Mouse (Mus musculus) hindbrain, embryonic 16.5 days (tissue): ENCODE measurements at regions not wholly inside any gene's neighbourhood (a gene's known extent, or its start where the extent isn't known, plus 50 kb on each side); places are given as distances from the start of the nearest gene placed in this dataset.

Source experiments
- ATAC-seq: fragments of 200-750 bp; cut with Nextera tagmentation; 2 replicates; pipeline ENCODE4 v1.8.0; 2017; ENCODE audit warnings: moderate TSS enrichment, moderate library complexity
- H3K27ac ChIP-seq: fragments of 300-500 bp; sonication (generic); 2 replicates; pipeline ENCODE4 v1.5.1; 2014; ENCODE audit warnings: low read depth, mild to moderate bottlenecking, control low read depth, low read length, moderate library complexity
- H3K27me3 ChIP-seq: fragments of 300-500 bp; sonication (generic); replicated peaks from 2 replicates; pipeline ENCODE4 v1.6.1; 2014; ENCODE audit warnings: low read length; ENCODE audit not compliant: control insufficient read depth, insufficient read depth
- H3K36me3 ChIP-seq: fragments of 300-500 bp; sonication (generic); 2 replicates; pipeline ENCODE4 v1.6.1; 2014; ENCODE audit warnings: mild to moderate bottlenecking, low read length, moderate library complexity, mixed read lengths; ENCODE audit not compliant: control insufficient read depth, insufficient read depth
- H3K4me1 ChIP-seq: fragments of 300-500 bp; sonication (generic); 2 replicates; pipeline ENCODE4 v1.6.1; 2014; ENCODE audit warnings: low read depth, low read length; ENCODE audit not compliant: control insufficient read depth, insufficient read depth
- H3K4me2 ChIP-seq: fragments of 300-500 bp; sonication (generic); 2 replicates; pipeline ENCODE4 v1.6.1; 2014; ENCODE audit warnings: mild to moderate bottlenecking, low read length, control low read depth, moderate library complexity
- H3K4me3 ChIP-seq: fragments of 300-500 bp; sonication (generic); 2 replicates; pipeline ENCODE4 v1.5.1; 2014; ENCODE audit warnings: mild to moderate bottlenecking, low read length, control low read depth, moderate library complexity
- H3K9ac ChIP-seq: fragments of 300-500 bp; sonication (generic); 2 replicates; pipeline ENCODE4 v1.6.1; 2014; ENCODE audit warnings: low read depth, mild to moderate bottlenecking, control low read depth, low read length, moderate library complexity
- H3K9me3 ChIP-seq: fragments of 300-500 bp; sonication (generic); 2 replicates; pipeline ENCODE4 v1.6.1; 2014; ENCODE audit warnings: mild to moderate bottlenecking, low read length, moderate library complexity; ENCODE audit not compliant: control insufficient read depth
- WGBS: fragments of 180-500 bp; shearing (Covaris S2); extraction: QIAGEN DNeasy Blood & Tissue Kit; methylation state at CpG from one replicate; pipeline ENCODE4 v1.1.7; 2014; 5-methylcytosine and 5-hydroxymethylcytosine counted together

GRCm38 (mm10) chr2:8452566-8453243, 943.3 kb upstream of the Celf2 start:
- no peak overlapping the region for H3K27ac ChIP-seq
- H3K4me3 ChIP-seq = no peak overlapping the region
- ATAC-seq = peak; percentile 79
- 30% methylated on average over 3 of the region's 3 CpGs for WGBS
- H3K9ac ChIP-seq = no peak overlapping the region
- no peaks in the 10 kb centered on the region for H3K9me3 ChIP-seq
- H3K36me3 ChIP-seq = no peaks in the 10 kb centered on the region
- no peaks in the 10 kb centered on the region for H3K4me1 ChIP-seq
- H3K4me2 ChIP-seq = peak overlapping the region; percentile 7; the same call in 1 of the 2 replicates
- no peaks in the 10 kb centered on the region for H3K27me3 ChIP-seq

GRCm38 (mm10) chr2:8441230-8441629, 931.9 kb upstream of the Celf2 start:
- WGBS = 78% methylated on average over 1 of the region's 1 CpGs
- ATAC-seq = no peak

GRCm38 (mm10) chr2:8429652-8430343, 920.4 kb upstream of the Celf2 start:
- Histone ChIP-seq H3K4me1 (no peaks in the 10 kb centered on the region), H3K4me3 (no peak overlapping the region), H3K9me3 (no peaks in the 10 kb centered on the region), H3K9ac (no peak overlapping the region), H3K36me3 (no peaks in the 10 kb centered on the region), H3K27me3 (no peaks in the 10 kb centered on the region), H3K4me2 (no peak overlapping the region), H3K27ac (no peak overlapping the region)
- ATAC-seq = no peak
- 85% methylated on average over 5 of the region's 5 CpGs for WGBS

More at GRCm38 (mm10) chr2:8441230-8441629, 931.9 kb upstream of the Celf2 start:
- H3K4me2 ChIP-seq = no peak overlapping the region
- H3K4me1 ChIP-seq = no peaks in the 10 kb centered on the region
- no peak overlapping the region for H3K4me3 ChIP-seq
- H3K27me3 ChIP-seq = no peaks in the 10 kb centered on the region
- no peaks in the 10 kb centered on the region for H3K36me3 ChIP-seq
- no peak overlapping the region for H3K9ac ChIP-seq
- no peak overlapping the region for H3K27ac ChIP-seq
- H3K9me3 ChIP-seq = no peaks in the 10 kb centered on the region

GRCm38 (mm10) chr2:8428145-8428544, 918.8 kb upstream of the Celf2 start:
- H3K9me3 ChIP-seq = no peaks in the 10 kb centered on the region
- 0 out of 2 replicates have a peak, but pooled peaks have one; percentile 20 for ATAC-seq
- no peak overlapping the region for H3K4me3 ChIP-seq
- H3K9ac ChIP-seq = no peak overlapping the region
- no peaks in the 10 kb centered on the region for H3K36me3 ChIP-seq
- 59% methylated on average over 2 of the region's 2 CpGs for WGBS
- no peaks in the 10 kb centered on the region for H3K4me1 ChIP-seq
- no peaks in the 10 kb centered on the region for H3K27me3 ChIP-seq
- H3K27ac ChIP-seq = no peak overlapping the region
- no peak overlapping the region for H3K4me2 ChIP-seq

- Histone ChIP-seq H3K4me2 (no peak overlapping the region), H3K4me1 (no peaks in the 10 kb centered on the region), H3K27ac (no peak overlapping the region), H3K9me3 (no peaks in the 10 kb centered on the region), H3K36me3 (no peaks in the 10 kb centered on the region), H3K9ac (no peak overlapping the region), H3K4me3 (no peak overlapping the region), H3K27me3 (no peaks in the 10 kb centered on the region)
- 0 out of 2 replicates have a peak, but pooled peaks have one; percentile 34 for ATAC-seq
- WGBS = 70% methylated on average over 1 of the region's 1 CpGs
Observed at GRCm38 (mm10) chr2:8427720-8428119, 918.4 kb upstream of the Celf2 start.

GRCm38 (mm10) chr2:8415917-8416316, 906.6 kb upstream of the Celf2 start:
- WGBS = 56% methylated on average over 3 of the region's 3 CpGs
- H3K4me3 ChIP-seq = no peak overlapping the region
- no peak for ATAC-seq

GRCm38 (mm10) chr2:8394128-8394527, 884.8 kb upstream of the Celf2 start:
- Histone ChIP-seq H3K4me3 (no peak overlapping the region), H3K36me3 (no peaks in the 10 kb centered on the region), H3K27me3 (no peaks in the 10 kb centered on the region), H3K9ac (no peak overlapping the region), H3K4me2 (no peak overlapping the region), H3K9me3 (no peaks in the 10 kb centered on the region), H3K27ac (no peak overlapping the region), H3K4me1 (no peaks in the 10 kb centered on the region)
- ATAC-seq = no peak
- 80% methylated on average over 4 of the region's 4 CpGs for whole genome bisulfite sequencing

More at GRCm38 (mm10) chr2:8415917-8416316, 906.6 kb upstream of the Celf2 start:
- Histone ChIP-seq H3K27me3 (no peaks in the 10 kb centered on the region), H3K9me3 (no peaks in the 10 kb centered on the region), H3K4me1 (no peaks in the 10 kb centered on the region), H3K4me2 (no peak overlapping the region), H3K36me3 (no peaks in the 10 kb centered on the region), H3K9ac (no peak overlapping the region), H3K27ac (no peak overlapping the region)

GRCm38 (mm10) chr2:8389530-8389929, 880.2 kb upstream of the Celf2 start:
- H3K9ac ChIP-seq = no peak overlapping the region
- no peaks in the 10 kb centered on the region for H3K9me3 ChIP-seq
- no peak for ATAC-seq
- no peaks in the 10 kb centered on the region for H3K27me3 ChIP-seq
- 78% methylated on average over 2 of the region's 2 CpGs for WGBS
- no peak overlapping the region for H3K4me2 ChIP-seq
- H3K4me1 ChIP-seq = no peaks in the 10 kb centered on the region
- no peaks in the 10 kb centered on the region for H3K36me3 ChIP-seq
- no peak overlapping the region for H3K4me3 ChIP-seq
- no peak overlapping the region for H3K27ac ChIP-seq

GRCm38 (mm10) chr2:8380246-8380645, 870.9 kb upstream of the Celf2 start:
- Histone ChIP-seq H3K4me3 (no peak overlapping the region), H3K9me3 (no peaks in the 10 kb centered on the region), H3K27me3 (no peaks in the 10 kb centered on the region), H3K27ac (no peak overlapping the region), H3K4me2 (no peak overlapping the region), H3K36me3 (no peaks in the 10 kb centered on the region), H3K4me1 (no peaks in the 10 kb centered on the region), H3K9ac (no peak overlapping the region)
- ATAC-seq = peak; percentile 88
- WGBS = 43% methylated on average over 1 of the region's 1 CpGs
